13 mouse cellular contexts compared by ENCODE assay signal in genomic region chr5:122291149-122291548, GRCm38 (mm10). TPM values are rescaled to one million over a fixed set of nuclear protein-coding genes. Genes with fewer than 3 reads are reported as not detected.
A peak's percentile ranks its signal among the peaks of the same experiment; 100 is the strongest.
DNase-seq lines count a peak whose midpoint lies in the region; ATAC-seq lines count a peak whose summit lies in the region.
"Had no signal": no experiment of that assay in that cellular context is flagged by ENCODE, and none has a peak within 500 bp of the region (broad histone marks: within the 10 kb centered on the region; RNA-seq: fewer than 3 reads in every experiment).

No protein-coding gene starts in this region.

- peaks cover 59% of the 10 kb centered on the region for H3K4me1 ChIP-seq in heart, embryonic 16.5 days (ENCODE audit: control insufficient read depth, insufficient read depth, low read length)
- peaks cover 62% of the 10 kb centered on the region for H3K4me1 ChIP-seq in liver, embryonic 15.5 days (replicated peaks)

- WGBS in heart, embryonic 16.5 days = 43% methylated on average over 6 of the region's 6 CpGs
- 21% methylated on average over 6 of the region's 6 CpGs for WGBS in liver, embryonic 15.5 days (ENCODE audit: insufficient replicate concordance)

- H3K4me2 ChIP-seq in heart, embryonic 16.5 days (ENCODE audit: low read depth, low read length) = peak overlapping the region; percentile 48
- H3K4me2 ChIP-seq in liver, embryonic 15.5 days = peak overlapping the region; percentile 57
- H3K4me2 ChIP-seq: embryonic facial prominence, embryonic 15.5 days had no signal

- DNase-seq in heart, postnatal 10 days = no peak
- DNase-seq in CD4-positive, CD25-positive, alpha-beta regulatory T cell, adult 2 months (ENCODE audit: low read depth, low spot score) = peak; percentile 78
- peak; percentile 74 for DNase-seq in c-Kit-positive CD71-positive TER-119-positive erythroid progenitor cells, embryonic 14.5 days (ENCODE audit: low spot score)
- DNase-seq in MN1 (ENCODE audit: low spot score) = no peak
- no peak for DNase-seq in adrenal gland, postnatal 10 days
- no peak for DNase-seq in adrenal gland, adult 8-10 months
- DNase-seq: adrenal gland, postnatal 36 days; cerebellum, postnatal 10 days; gastrocnemius, postnatal 10 days; lung, postnatal 14 days had no signal

- no peaks in the 10 kb centered on the region for H3K27me3 ChIP-seq in heart, embryonic 16.5 days (ENCODE audit: control insufficient read depth, insufficient read depth, low read length)
- H3K27me3 ChIP-seq in liver, embryonic 15.5 days = no peaks in the 10 kb centered on the region
- H3K27me3 ChIP-seq: embryonic facial prominence, embryonic 15.5 days had no signal

- H3K36me3 ChIP-seq in heart, embryonic 16.5 days (ENCODE audit: control insufficient read depth, insufficient read depth) = peaks cover 8% of the 10 kb centered on the region
- 0 out of 2 replicates have a peak, but pooled peaks cover 12% of the 10 kb centered on the region for H3K36me3 ChIP-seq in liver, embryonic 15.5 days (replicated peaks)
- H3K36me3 ChIP-seq: embryonic facial prominence, embryonic 15.5 days had no signal

- peak overlapping the region; percentile 68 for H3K9ac ChIP-seq in heart, embryonic 16.5 days (ENCODE audit: low read length)
- H3K9ac ChIP-seq in liver, embryonic 15.5 days = peak overlapping the region; percentile 26
- H3K9ac ChIP-seq: embryonic facial prominence, embryonic 15.5 days had no signal

- ATAC-seq in heart, embryonic 16.5 days (replicated peaks; ENCODE audit: extremely low read depth, insufficient read depth, low FRiP score) = no peak
- ATAC-seq in liver, embryonic 15.5 days (ENCODE audit: insufficient read depth) = peak; percentile 82

- no peak overlapping the region for H3K4me3 ChIP-seq in heart, embryonic 16.5 days (ENCODE audit: low read length)
- H3K4me3 ChIP-seq in liver, embryonic 15.5 days (replicated peaks) = peak overlapping the region; percentile 1; the same call in 1 of the 2 replicates
- H3K4me3 ChIP-seq: embryonic facial prominence, embryonic 15.5 days had no signal

- intact Hi-C loops in heart, postnatal 10 days (cut with DNase I) = no loop called here

- H3K27ac ChIP-seq in heart, embryonic 16.5 days (ENCODE audit: low read length) = peak overlapping the region; percentile 83
- H3K27ac ChIP-seq in liver, embryonic 15.5 days (replicated peaks) = peak overlapping the region; percentile 79
- H3K27ac ChIP-seq: embryonic facial prominence, embryonic 15.5 days had no signal

- H3K9me3 ChIP-seq in heart, embryonic 16.5 days (replicated peaks; ENCODE audit: control insufficient read depth, low read length) = 0 out of 2 replicates have a peak, but pooled peaks cover 3% of the 10 kb centered on the region
- no peaks in the 10 kb centered on the region for H3K9me3 ChIP-seq in liver, embryonic 15.5 days (replicated peaks)
- H3K9me3 ChIP-seq: embryonic facial prominence, embryonic 15.5 days had no signal

RNA-seq across cellular contexts. Expression of gene Pptc7, which starts 7.0 kb away (rescaled TPM):
- 15.0 and 15.5 TPM in 2 replicates for polyA plus RNA-seq in heart, embryonic 16.5 days (2015; fragmentation: Nextera tagmentation; extraction: Ambion mirVana)
- 10 to 100 TPM; 63.4 to 83.1 TPM for total RNA-seq in heart, postnatal 10 days (2021)
- polyA plus RNA-seq in liver, embryonic 15.5 days (2015; fragmentation: Nextera tagmentation; extraction: Ambion mirVana) = 3.7 TPM in 2 replicates
- 10 to 100 TPM; 36.7 to 49.2 TPM for total RNA-seq in adrenal gland, postnatal 10 days (2021)
- total RNA-seq in adrenal gland, adult 8-10 months (2022) = 10 to 100 TPM; 65.9 to 69.7 (median 68.8) TPM

RNA-seq across cellular contexts. Expression of gene Tctn1, which starts 26.9 kb away (rescaled TPM):
- polyA plus RNA-seq in heart, embryonic 16.5 days (2015; fragmentation: Nextera tagmentation; extraction: Ambion mirVana) = 2.9 and 3.2 TPM in 2 replicates
- 1 to 10 TPM; 5.4 to 5.5 TPM for total RNA-seq in heart, postnatal 10 days (2021)
- polyA plus RNA-seq in liver, embryonic 15.5 days (2015; fragmentation: Nextera tagmentation; extraction: Ambion mirVana) = 0.73 and 0.89 TPM in 2 replicates
- 10 to 100 TPM; 11.1 to 13.5 TPM for total RNA-seq in adrenal gland, postnatal 10 days (2021)
- 10 to 100 TPM; 14.8 to 34.9 (median 23.1) TPM for total RNA-seq in adrenal gland, adult 8-10 months (2022)

Comparison
In these comparisons a context has a peak if more than half of its experiments do, and no peak if none do; other contexts are left out.
1. DNase-seq: peak in CD4-positive, CD25-positive, alpha-beta regulatory T cell, adult 2 months (single experiment) and c-Kit-positive CD71-positive TER-119-positive erythroid progenitor cells, embryonic 14.5 days (single experiment); none in heart, postnatal 10 days (0 of 2), MN1 (single experiment), adrenal gland, postnatal 10 days (single experiment) and adrenal gland, adult 8-10 months (single experiment).